Mouse (Mus musculus) inflammation-experienced regulatory T-cells, adult 6 months (primary cell): ENCODE results near the gene Gm45713. TPM values are rescaled to one million over a fixed set of nuclear protein-coding genes. Genes with fewer than 3 reads are reported as not detected.
A peak's percentile ranks its signal among the peaks of the same experiment; 100 is the strongest.

Experiments used
- ATAC-seq: one replicate; pipeline ENCODE4 v1.8.0; 2017
- polyA plus RNA-seq, 3 experiments: library from polyadenylated mRNA; unstranded; fragments of 100-300 nt; shearing (Covaris generic); gene quantifications; one replicate each; pipeline ENCODE4 v1.2.1; 2017

Gene Gm45713
- polyA plus RNA-seq, 3 experiments from 2014 or later: 1.4 to 2.4 (median 1.6) TPM

GRCm38 (mm10) chr7:45092828-45093515, 43.1 kb downstream of the Gm45713 start:
- ATAC-seq: no peak

GRCm38 (mm10) chr7:45092048-45092447, 44.0 kb downstream of the Gm45713 start, which contains the start of gene Rcn3:
Rcn3 (minus strand) TSS chr7:45092221.
- no peak for ATAC-seq

GRCm38 (mm10) chr7:45091001-45091990, 44.7 kb downstream of the Gm45713 start:
- no peak for ATAC-seq

- ATAC-seq: no peak
Observed at GRCm38 (mm10) chr7:45090251-45090977, 45.6 kb downstream of the Gm45713 start.

- ATAC-seq: no peak
Observed at GRCm38 (mm10) chr7:45088597-45088996, 47.4 kb downstream of the Gm45713 start.

- ATAC-seq: no peak
Observed at GRCm38 (mm10) chr7:45086084-45086483, 49.9 kb downstream of the Gm45713 start.

- peak; percentile 36 for ATAC-seq
Observed at GRCm38 (mm10) chr7:45083300-45083890, 52.6 kb downstream of the Gm45713 start.

DNA sequence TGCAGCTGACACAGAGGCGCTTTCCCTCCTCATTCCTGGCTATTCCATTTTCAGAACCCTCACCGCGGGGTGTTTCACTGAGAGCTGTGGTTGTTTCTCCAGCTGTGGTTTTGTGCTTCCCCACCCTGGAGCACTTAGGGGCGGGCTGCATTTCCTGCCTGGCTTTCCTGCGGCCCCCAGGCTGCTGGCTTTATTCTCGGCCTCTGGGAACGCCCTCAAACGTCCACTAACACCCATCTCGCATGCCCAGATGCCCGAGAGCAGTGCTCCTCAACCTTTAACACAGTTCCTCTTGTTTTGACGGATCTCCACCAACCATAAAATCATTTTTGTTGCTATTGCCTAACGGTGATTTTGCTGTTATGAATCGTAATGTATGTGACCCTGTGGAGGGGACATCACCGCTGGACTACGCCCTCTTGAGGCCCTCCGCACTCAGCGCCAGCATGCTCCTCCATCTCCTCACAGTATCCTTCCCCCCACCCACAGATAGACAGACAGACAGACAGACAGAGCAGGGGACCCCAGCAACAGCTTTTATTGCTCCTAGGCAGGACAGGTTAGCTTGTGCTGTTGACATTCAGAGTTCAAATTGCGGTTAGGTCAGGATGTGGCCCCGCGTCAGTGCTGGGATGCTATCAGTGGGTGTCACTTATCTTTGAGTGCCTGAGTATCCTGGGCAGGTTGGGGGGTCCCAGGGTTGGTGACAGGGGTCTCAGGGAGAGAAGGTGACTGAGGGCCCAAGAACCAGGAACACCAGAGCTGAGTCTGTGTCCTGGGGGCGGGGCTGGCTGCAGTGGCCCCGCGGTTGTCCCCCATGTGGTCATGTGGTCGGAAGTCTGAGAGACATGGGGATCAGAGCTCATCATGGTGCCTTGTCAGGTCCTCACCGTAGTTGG, 53.4 kb downstream of the Gm45713 start:
- ATAC-seq: peak; percentile 76

DNA sequence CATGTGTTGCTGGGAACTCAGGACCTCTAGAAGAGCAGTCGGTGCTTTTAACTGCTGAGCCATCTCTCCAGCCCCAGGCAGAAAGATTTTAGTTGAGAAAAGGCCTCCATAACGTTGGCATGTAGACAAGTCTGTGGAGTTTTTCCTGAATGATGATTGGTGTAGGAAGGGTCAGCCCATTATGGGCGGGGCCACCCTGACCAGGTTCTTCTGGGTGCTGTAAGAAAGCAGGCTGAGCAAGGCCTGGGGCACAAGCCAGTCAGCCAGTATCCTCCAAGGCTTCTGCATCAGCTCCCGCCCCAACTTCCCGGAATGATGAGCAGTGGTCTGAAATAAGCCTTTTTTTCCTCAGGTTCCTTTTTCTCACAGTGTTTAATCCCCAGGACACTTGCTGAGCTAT, 55.0 kb downstream of the Gm45713 start:
- no peak for ATAC-seq

DNA sequence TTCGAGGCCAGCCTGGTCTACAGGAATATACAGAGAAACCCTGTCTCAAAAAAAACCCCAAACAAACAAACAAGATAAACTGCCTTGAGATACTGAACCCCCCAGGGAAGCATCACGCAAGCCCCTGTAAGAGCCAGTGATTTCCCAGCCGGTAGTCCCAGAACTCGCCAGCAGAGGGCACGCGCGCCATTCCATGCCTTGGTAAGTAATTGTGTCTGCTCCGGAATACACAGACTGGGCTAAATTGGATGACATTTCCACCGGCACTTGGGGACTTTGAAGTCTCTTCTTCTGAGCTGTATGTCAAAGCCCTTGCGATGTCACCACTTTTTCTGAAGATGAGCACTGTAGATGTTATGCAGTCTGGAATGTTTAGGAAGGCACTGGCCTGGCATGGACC, 56.2 kb downstream of the Gm45713 start:
- peak; percentile 48 for ATAC-seq

DNA sequence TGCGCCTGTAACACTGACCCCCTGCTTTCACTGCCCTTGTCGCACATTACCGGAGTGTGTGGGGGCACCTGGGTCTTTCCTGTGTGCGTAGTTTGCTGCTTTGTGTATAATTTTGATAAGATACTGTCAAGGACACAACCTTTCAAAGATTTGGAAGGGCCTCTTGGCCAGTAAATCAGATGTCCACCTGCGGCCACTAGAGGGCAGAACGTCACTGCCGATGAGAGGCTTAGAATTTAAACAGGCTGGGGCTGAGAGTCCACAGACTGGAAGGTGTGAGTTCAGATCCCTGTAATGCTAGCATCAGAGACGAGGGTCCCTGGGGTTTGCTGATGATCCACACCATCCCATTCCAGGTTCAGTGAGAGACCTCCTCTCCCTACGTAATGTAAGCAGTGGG, 57.5 kb downstream of the Gm45713 start:
- ATAC-seq: no peak

DNA sequence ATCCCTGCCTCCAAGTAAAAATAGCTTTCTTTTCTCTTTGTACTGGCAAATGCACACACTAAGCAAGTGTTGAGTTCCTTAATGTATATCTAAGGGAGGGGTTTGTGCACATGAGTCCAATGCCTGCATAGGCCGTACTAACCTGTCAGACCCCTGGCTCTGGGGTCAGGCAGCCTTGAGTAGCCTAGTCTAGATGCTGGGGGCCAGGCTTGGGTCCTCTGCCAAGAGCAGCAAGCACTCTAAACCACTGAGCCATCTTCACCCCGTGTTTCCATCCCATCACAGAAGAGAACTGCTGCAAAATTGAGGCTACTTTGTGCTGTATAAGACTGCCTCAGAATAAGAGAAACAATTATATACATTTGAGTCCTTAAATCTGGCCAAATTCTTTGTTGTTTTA, 58.2 kb downstream of the Gm45713 start:
- no peak for ATAC-seq

DNA sequence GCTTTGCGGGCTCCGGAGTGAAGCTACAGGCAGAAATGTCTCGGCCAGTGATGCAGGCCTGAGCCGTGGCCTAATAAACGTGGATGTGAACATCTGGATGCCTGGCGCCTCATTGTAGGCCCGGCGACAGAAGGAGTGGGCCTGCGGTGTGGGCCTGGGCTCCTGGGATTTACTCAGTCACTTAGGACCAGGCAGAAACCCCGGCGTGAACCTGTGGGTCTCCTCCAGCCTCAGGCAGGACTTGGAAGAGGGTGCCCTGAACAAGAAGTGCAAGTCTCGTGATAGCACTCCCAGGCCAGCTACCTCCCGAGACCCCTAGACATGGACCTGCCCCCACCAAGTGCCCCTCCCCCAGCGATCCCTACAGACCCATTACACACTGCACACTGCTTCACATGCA, 58.7 kb downstream of the Gm45713 start:
- ATAC-seq: no peak

GRCm38 (mm10) chr7:45076501-45076900, 59.5 kb downstream of the Gm45713 start:
- no peak for ATAC-seq

Other genes starting within 250 kb of the Gm45713 start
- 10 to 100 TPM in 2 of 3 experiments, 1 to 10 TPM in 1; 7.1 to 14.1 (median 11.1) TPM for gene Med25, start 243.5 kb downstream of the Gm45713 start, polyA plus RNA-seq
- 10 to 100 TPM in 2 of 3 experiments, 1 to 10 TPM in 1; 8.0 to 15.3 (median 11.0) TPM for gene Fuz, start 240.2 kb downstream of the Gm45713 start, polyA plus RNA-seq
- 10 to 100 TPM in 1 of 3 experiments, 1 to 10 TPM in 2; 6.1 to 12.1 (median 7.1) TPM for gene Ap2a1, start 206.7 kb downstream of the Gm45713 start, polyA plus RNA-seq
- not detected for gene Tsks, start 193.0 kb downstream of the Gm45713 start, polyA plus RNA-seq
- 1 to 10 TPM in 2 of 3 experiments, under 1 TPM in 1; 0.23 to 1.9 (median 1.5) TPM for gene Cpt1c, start 161.4 kb downstream of the Gm45713 start, polyA plus RNA-seq
- gene Prmt1, start 149.7 kb downstream of the Gm45713 start, polyA plus RNA-seq: 10 to 100 TPM; 37.3 to 84.6 (median 70.6) TPM
- 100 to 1,000 TPM in 2 of 3 experiments, 10 to 100 TPM in 1; 83.6 to 119 (median 115) TPM for gene Irf3, start 138.6 kb downstream of the Gm45713 start, polyA plus RNA-seq
- gene Bcl2l12, start 137.5 kb downstream of the Gm45713 start, polyA plus RNA-seq: 10 to 100 TPM; 21.0 to 29.3 (median 26.6) TPM
- 1 to 10 TPM; 7.4 to 8.9 (median 8.7) TPM for gene Scaf1, start 119.9 kb downstream of the Gm45713 start, polyA plus RNA-seq
- gene Rras, start 118.3 kb downstream of the Gm45713 start, polyA plus RNA-seq: 1 to 10 TPM; 3.2 to 6.5 (median 5.1) TPM
- 10 to 100 TPM in 1 of 3 experiments, 1 to 10 TPM in 2; 5.0 to 12.9 (median 9.8) TPM for gene Prr12, start 83.3 kb downstream of the Gm45713 start, polyA plus RNA-seq
- gene Nosip, start 73.8 kb downstream of the Gm45713 start, polyA plus RNA-seq: 100 to 1,000 TPM; 129 to 164 (median 158) TPM
- 1 to 10 TPM; 2.0 to 2.3 (median 2.1) TPM for gene Prrg2, start 73.6 kb downstream of the Gm45713 start, polyA plus RNA-seq
- 1 to 10 TPM; 1.7 to 6.5 (median 5.7) TPM for gene Rcn3, start 44.0 kb downstream of the Gm45713 start, polyA plus RNA-seq
- 1 to 10 TPM in 2 of 3 experiments, under 1 TPM in 1; 0.81 to 3.0 (median 1.8) TPM for gene Fcgrt, start 32.4 kb downstream of the Gm45713 start, polyA plus RNA-seq
- 1,000 to 10,000 TPM; 3,557 to 4,924 (median 4,468) TPM for gene Rps11, start 11.8 kb downstream of the Gm45713 start, polyA plus RNA-seq
- gene Rpl13a, start 7.5 kb downstream of the Gm45713 start, polyA plus RNA-seq: 1,000 to 10,000 TPM; 6,216 to 8,178 (median 7,568) TPM
- gene Flt3l, start 201 bp upstream of the Gm45713 start, polyA plus RNA-seq: 100 to 1,000 TPM in 1 of 3 experiments, 10 to 100 TPM in 2; 70.2 to 108 (median 97.6) TPM
- 10 to 100 TPM; 42.9 to 50.6 (median 50.5) TPM for gene Pih1d1, start 18.1 kb upstream of the Gm45713 start, polyA plus RNA-seq
- gene Aldh16a1, start 18.4 kb upstream of the Gm45713 start, polyA plus RNA-seq: 10 to 100 TPM; 15.2 to 32.1 (median 26.6) TPM
- gene Slc17a7, start 27.7 kb upstream of the Gm45713 start, polyA plus RNA-seq: under 1 TPM in 1 of 3 experiments, not detected in 2; 0.16 TPM
- gene Gfy, start 43.3 kb upstream of the Gm45713 start, polyA plus RNA-seq: not detected
- not detected for gene Pth2, start 44.8 kb upstream of the Gm45713 start, polyA plus RNA-seq
- under 1 TPM in 1 of 3 experiments, not detected in 2; 0.24 TPM for gene Ccdc155, start 68.7 kb upstream of the Gm45713 start, polyA plus RNA-seq
- 10 to 100 TPM; 17.5 to 50.4 (median 28.3) TPM for gene Dkkl1, start 75.9 kb upstream of the Gm45713 start, polyA plus RNA-seq
- 1 to 10 TPM; 2.0 to 4.2 (median 3.2) TPM for gene Tead2, start 79.5 kb upstream of the Gm45713 start, polyA plus RNA-seq
- gene Cd37, start 102.9 kb upstream of the Gm45713 start, polyA plus RNA-seq: 100 to 1,000 TPM; 390 to 554 (median 476) TPM
- not detected for gene Slc6a16, start 104.9 kb upstream of the Gm45713 start, polyA plus RNA-seq
- gene Slc6a21, start 141.3 kb upstream of the Gm45713 start, polyA plus RNA-seq: under 1 TPM in 1 of 3 experiments, not detected in 2; 0.50 TPM
- 10 to 100 TPM; 17.2 to 21.7 (median 19.3) TPM for gene Trpm4, start 197.5 kb upstream of the Gm45713 start, polyA plus RNA-seq
- not detected for gene Hrc, start 199.1 kb upstream of the Gm45713 start, polyA plus RNA-seq
- gene Ppfia3, start 230.8 kb upstream of the Gm45713 start, polyA plus RNA-seq: under 1 TPM in 2 of 3 experiments, not detected in 1; 0.19 to 0.60 TPM
- gene Lin7b, start 234.4 kb upstream of the Gm45713 start, polyA plus RNA-seq: not detected